Comparison of ENCODE assay signal across 26 mouse cellular contexts in genomic region chr13:60296896-60297275, GRCm38 (mm10).
"Had no signal": no experiment of that assay in that cellular context is flagged by ENCODE, and none has a peak within 500 bp of the region (broad histone marks: within the 10 kb centered on the region; RNA-seq: fewer than 3 reads in every experiment).

No protein-coding gene starts in this region.

- H3K27ac ChIP-seq: heart, embryonic 10.5 days; heart, embryonic 13.5 days; heart, embryonic 15.5 days; hindbrain, embryonic 13.5 days; hindbrain, embryonic 15.5 days; hindbrain, postnatal 0 days; kidney, embryonic 15.5 days; kidney, postnatal 0 days; limb, embryonic 13.5 days; limb, embryonic 15.5 days; liver, embryonic 13.5 days had no signal

- ATAC-seq: hindbrain, postnatal 0 days; intestine, embryonic 16.5 days had no signal

- H3K36me3 ChIP-seq: heart, embryonic 10.5 days; heart, embryonic 13.5 days; heart, embryonic 15.5 days; hindbrain, embryonic 13.5 days; hindbrain, embryonic 15.5 days; kidney, embryonic 15.5 days; limb, embryonic 13.5 days; limb, embryonic 15.5 days; liver, embryonic 13.5 days had no signal

- DNase-seq: gastrocnemius, postnatal 14 days; gastrocnemius, postnatal 36 days; heart, adult 18-20 months; heart, postnatal 14 days; heart, postnatal 36 days; kidney, adult 11 months; kidney, adult 2 months; kidney, adult 9 months; kidney, postnatal 14 days; kidney, postnatal 36 days; layer of hippocampus, adult 9-11 months; layer of hippocampus, postnatal 36 days; left cerebral cortex, postnatal 4 days; liver, embryonic 13.5 days had no signal

- H3K9me3 ChIP-seq: heart, embryonic 10.5 days; heart, embryonic 13.5 days; heart, embryonic 15.5 days; hindbrain, embryonic 13.5 days; hindbrain, embryonic 15.5 days; kidney, embryonic 15.5 days; limb, embryonic 13.5 days; limb, embryonic 15.5 days; liver, embryonic 13.5 days had no signal

- H3K4me2 ChIP-seq: heart, embryonic 13.5 days; heart, embryonic 15.5 days; hindbrain, embryonic 13.5 days; hindbrain, embryonic 15.5 days; kidney, embryonic 15.5 days; limb, embryonic 13.5 days; limb, embryonic 15.5 days; liver, embryonic 11.5 days; liver, embryonic 13.5 days had no signal

- H3K4me3 ChIP-seq: heart, embryonic 10.5 days; heart, embryonic 13.5 days; heart, embryonic 15.5 days; hindbrain, embryonic 13.5 days; hindbrain, embryonic 15.5 days; kidney, embryonic 15.5 days; limb, embryonic 13.5 days; limb, embryonic 15.5 days; liver, embryonic 13.5 days had no signal

- H3K27me3 ChIP-seq: heart, embryonic 13.5 days; heart, embryonic 15.5 days; hindbrain, embryonic 13.5 days; hindbrain, embryonic 15.5 days; kidney, embryonic 15.5 days; limb, embryonic 13.5 days; limb, embryonic 15.5 days; liver, embryonic 13.5 days had no signal

- H3K9ac ChIP-seq: heart, embryonic 15.5 days; hindbrain, embryonic 13.5 days; hindbrain, embryonic 15.5 days; kidney, embryonic 15.5 days; limb, embryonic 15.5 days; liver, embryonic 13.5 days had no signal

- H3K4me1 ChIP-seq: hindbrain, embryonic 15.5 days; liver, embryonic 13.5 days had no signal
